Mouse (Mus musculus) kidney, postnatal 10 days (tissue): Measurements from ENCODE around the gene Myh15.
"Not testable (repeated sequence)": the region's sequence is repeated elsewhere in the genome, so short reads cannot be mapped to it uniquely, and the experiment has no call there.

Source experiments
- DNase-seq: peaks from one replicate; pipeline ENCODE4 v3.0.0; 2021; ENCODE audit warnings: mixed read lengths

Gene Myh15

GRCm38 (mm10) chr16:49057186-49057585 lies at the start of gene Myh15:
Myh15 (plus strand) TSS chr16:49057486.
- no peak for DNase-seq

GRCm38 (mm10) chr16:49016620-49017332 lies 40.5 kb upstream of the Myh15 start:
- no peak for DNase-seq

- DNase-seq = no peak
These were observed 21.4 kb upstream of the Myh15 start for GRCm38 (mm10) chr16:49035852-49036251.

GRCm38 (mm10) chr16:49037771-49038170 lies 19.5 kb upstream of the Myh15 start:
- DNase-seq = no peak

- no peak for DNase-seq
These were observed 16.6 kb upstream of the Myh15 start for GRCm38 (mm10) chr16:49040554-49041221.

GRCm38 (mm10) chr16:49049214-49049613 lies 8.1 kb upstream of the Myh15 start:
- DNase-seq = no peak

- no peak for DNase-seq
These were observed 12.1 kb downstream of the Myh15 start for GRCm38 (mm10) chr16:49069256-49069963.

- DNase-seq = peak; percentile 7
These were observed 14.0 kb downstream of the Myh15 start for GRCm38 (mm10) chr16:49071316-49071715.

- DNase-seq = no peak
These were observed 70.7 kb downstream of the Myh15 start for GRCm38 (mm10) chr16:49128015-49128414.

- no peak for DNase-seq
These were observed 98.9 kb downstream of the Myh15 start for GRCm38 (mm10) chr16:49156193-49156592.

- DNase-seq = peak; percentile 82
These were observed 107.3 kb downstream of the Myh15 start for GRCm38 (mm10) chr16:49164349-49165137.

GRCm38 (mm10) chr16:49165728-49166127 lies 108.4 kb downstream of the Myh15 start:
- no peak for DNase-seq

GRCm38 (mm10) chr16:49167325-49167724 lies 110.0 kb downstream of the Myh15 start:
- no peak for DNase-seq

- no peak for DNase-seq
These were observed 117.8 kb downstream of the Myh15 start for GRCm38 (mm10) chr16:49175077-49175476.

GRCm38 (mm10) chr16:49175729-49176395 lies 118.6 kb downstream of the Myh15 start:
- no peak for DNase-seq

- no peak for DNase-seq
These were observed 136.2 kb downstream of the Myh15 start for GRCm38 (mm10) chr16:49193521-49193920.

- no peak for DNase-seq
These were observed 136.7 kb downstream of the Myh15 start for GRCm38 (mm10) chr16:49193986-49194385.

- DNase-seq = no peak
These were observed 139.0 kb downstream of the Myh15 start for GRCm38 (mm10) chr16:49196290-49196689.

GRCm38 (mm10) chr16:49197951-49198350 lies 140.7 kb downstream of the Myh15 start:
- no peak for DNase-seq

- no peak for DNase-seq
These were observed 166.4 kb downstream of the Myh15 start for GRCm38 (mm10) chr16:49223733-49224132.

GRCm38 (mm10) chr16:49243517-49243916 lies 186.2 kb downstream of the Myh15 start:
- not testable (repeated sequence) for DNase-seq
